Mouse (Mus musculus) midbrain, embryonic 13.5 days (tissue): Measurements from ENCODE around the gene Farsa. TPM values are rescaled to one million over a fixed set of nuclear protein-coding genes. Genes with fewer than 3 reads are reported as not detected.
A peak's percentile ranks its signal among the peaks of the same experiment; 100 is the strongest.
"Not testable (repeated sequence)": the region's sequence is repeated elsewhere in the genome, so short reads cannot be mapped to it uniquely, and the experiment has no call there.

Experiments
- ATAC-seq: fragments of 200-750 bp; cut with Nextera tagmentation; 2 replicates; pipeline ENCODE4 v1.8.0; 2017; ENCODE audit warnings: mild to moderate bottlenecking, moderate TSS enrichment, moderate library complexity
- H3K27ac ChIP-seq: fragments of 300-500 bp; sonication (generic); 2 replicates; pipeline ENCODE4 v1.5.1; 2015; ENCODE audit warnings: inconsistent platforms, mild to moderate bottlenecking, moderate library complexity
- H3K27me3 ChIP-seq: fragments of 300-500 bp; sonication (generic); 2 replicates; pipeline ENCODE4 v1.6.1; 2015; ENCODE audit warnings: mild to moderate bottlenecking, inconsistent platforms
- H3K36me3 ChIP-seq: fragments of 300-500 bp; sonication (generic); 2 replicates; pipeline ENCODE4 v1.6.1; 2015; ENCODE audit warnings: mild to moderate bottlenecking, inconsistent platforms
- H3K4me1 ChIP-seq: fragments of 300-500 bp; sonication (generic); replicated peaks from 2 replicates; pipeline ENCODE4 v1.6.1; 2015; ENCODE audit warnings: inconsistent platforms
- H3K4me2 ChIP-seq: fragments of 300-500 bp; sonication (generic); replicated peaks from 2 replicates; pipeline ENCODE4 v1.6.1; 2015; ENCODE audit warnings: moderate library complexity, mild to moderate bottlenecking, inconsistent platforms
- H3K4me3 ChIP-seq: fragments of 300-500 bp; sonication (generic); replicated peaks from 2 replicates; pipeline ENCODE4 v1.5.1; 2015; ENCODE audit warnings: mild to moderate bottlenecking, inconsistent platforms
- H3K9ac ChIP-seq: fragments of 300-500 bp; sonication (generic); replicated peaks from 2 replicates; pipeline ENCODE4 v1.6.1; 2015; ENCODE audit warnings: mild to moderate bottlenecking, inconsistent platforms
- H3K9me3 ChIP-seq: fragments of 300-500 bp; sonication (generic); 2 replicates; pipeline ENCODE4 v1.6.1; 2016; ENCODE audit warnings: mild to moderate bottlenecking, inconsistent platforms
- WGBS: fragments of 180-500 bp; shearing (Covaris S2); methylation state at CpG from one replicate; pipeline ENCODE4 v1.1.7; 2015; 5-methylcytosine and 5-hydroxymethylcytosine counted together
- polyA plus RNA-seq: library from polyadenylated mRNA; unstranded; fragments of >200 nt; fragmentation: Nextera tagmentation; extraction: Ambion mirVana; gene quantifications from 2 replicates; pipeline ENCODE4 v1.2.1, GENCODE M21; 2015

Gene Farsa
- polyA plus RNA-seq, 1 experiment from 2014 or later: 122 TPM

GRCm38 (mm10) chr8:84892993-84893708 is 36.4 kb downstream of the Farsa start:
- H3K9me3 ChIP-seq: no peaks in the 10 kb centered on the region
- peak overlapping the region; percentile 76 for H3K9ac ChIP-seq
- WGBS: 10% methylated on average over 31 of the region's 31 CpGs
- peaks cover 19% of the 10 kb centered on the region for H3K4me1 ChIP-seq
- H3K4me2 ChIP-seq: peak overlapping the region; percentile 71
- H3K36me3 ChIP-seq: peaks cover 28% of the 10 kb centered on the region
- H3K27me3 ChIP-seq: no peaks in the 10 kb centered on the region
- ATAC-seq: peak; percentile 71
- H3K4me3 ChIP-seq: peak overlapping the region; percentile 57
- H3K27ac ChIP-seq: peak overlapping the region; percentile 10; the same call in 1 of the 2 replicates

- Histone ChIP-seq H3K36me3 (peaks cover 22% of the 10 kb centered on the region), H3K4me1 (peaks cover 19% of the 10 kb centered on the region), H3K4me2 (peak within 1 kb of the TSS; percentile 71), H3K27me3 (no peaks in the 10 kb centered on the region), H3K9me3 (no peaks in the 10 kb centered on the region), H3K4me3 (peak within 1 kb of the TSS; percentile 57), H3K27ac (peak within 1 kb of the TSS; percentile 10; the same call in 1 of the 2 replicates), H3K9ac (peak within 1 kb of the TSS; percentile 76)
- WGBS: under 1% methylated on average over 11 of the region's 11 CpGs
- peak; percentile 99 for ATAC-seq
Observed at GRCm38 (mm10) chr8:84893709-84894134, 36.9 kb downstream of the Farsa start, which contains the start of gene Gcdh. Gcdh (minus strand) TSS chr8:84893921.

GRCm38 (mm10) chr8:84895963-84896362 is 39.2 kb downstream of the Farsa start:
- no peak overlapping the region for H3K4me2 ChIP-seq
- H3K4me1 ChIP-seq: peaks cover 19% of the 10 kb centered on the region
- no peak overlapping the region for H3K4me3 ChIP-seq
- no peak overlapping the region for H3K27ac ChIP-seq
- ATAC-seq: no peak
- no peak overlapping the region for H3K9ac ChIP-seq
- peaks cover 5% of the 10 kb centered on the region; the same call in 1 of the 2 replicates for H3K36me3 ChIP-seq
- H3K27me3 ChIP-seq: peaks cover 11% of the 10 kb centered on the region
- WGBS: 89% methylated on average over 5 of the region's 5 CpGs
- no peaks in the 10 kb centered on the region for H3K9me3 ChIP-seq

GRCm38 (mm10) chr8:84901071-84901470 is 44.3 kb downstream of the Farsa start:
- H3K36me3 ChIP-seq: no peaks in the 10 kb centered on the region
- H3K9ac ChIP-seq: no peak overlapping the region
- WGBS: 56% methylated on average over 4 of the region's 4 CpGs
- H3K27ac ChIP-seq: no peak overlapping the region
- no peak overlapping the region for H3K4me2 ChIP-seq
- H3K27me3 ChIP-seq: peaks cover 43% of the 10 kb centered on the region
- ATAC-seq: no peak
- no peak overlapping the region for H3K4me3 ChIP-seq
- H3K9me3 ChIP-seq: no peaks in the 10 kb centered on the region
- H3K4me1 ChIP-seq: peaks cover 15% of the 10 kb centered on the region

GRCm38 (mm10) chr8:84901752-84902151 is 45.0 kb downstream of the Farsa start, which contains the start of gene Klf1:
Klf1 (plus strand) TSS chr8:84901928.
- Histone ChIP-seq H3K4me3 (peak within 1 kb of the TSS; percentile 46), H3K27me3 (peaks cover 43% of the 10 kb centered on the region), H3K27ac (no peak within 1 kb of the TSS), H3K9me3 (no peaks in the 10 kb centered on the region), H3K4me2 (peak within 1 kb of the TSS; percentile 76), H3K36me3 (no peaks in the 10 kb centered on the region), H3K4me1 (peaks cover 15% of the 10 kb centered on the region), H3K9ac (peak within 1 kb of the TSS; percentile 63)
- 87% methylated on average over 3 of the region's 3 CpGs for WGBS
- ATAC-seq: no peak

GRCm38 (mm10) chr8:84902367-84902919 is 45.7 kb downstream of the Farsa start:
- H3K4me2 ChIP-seq: peak overlapping the region; percentile 76
- 3% methylated on average over 24 of the region's 24 CpGs for WGBS
- peaks cover 43% of the 10 kb centered on the region for H3K27me3 ChIP-seq
- peak overlapping the region; percentile 46 for H3K4me3 ChIP-seq
- H3K36me3 ChIP-seq: no peaks in the 10 kb centered on the region
- no peak; the same call in 1 of the 2 replicates for ATAC-seq
- H3K9me3 ChIP-seq: no peaks in the 10 kb centered on the region
- H3K4me1 ChIP-seq: peaks cover 15% of the 10 kb centered on the region
- peak overlapping the region; percentile 63 for H3K9ac ChIP-seq
- no peak overlapping the region for H3K27ac ChIP-seq

GRCm38 (mm10) chr8:84902920-84903661 is 46.3 kb downstream of the Farsa start:
- Histone ChIP-seq H3K36me3 (no peaks in the 10 kb centered on the region), H3K9me3 (no peaks in the 10 kb centered on the region), H3K27me3 (peaks cover 43% of the 10 kb centered on the region), H3K27ac (no peak overlapping the region), H3K4me2 (peak overlapping the region; percentile 76), H3K9ac (peak overlapping the region; percentile 63), H3K4me3 (peak overlapping the region; percentile 46), H3K4me1 (peaks cover 15% of the 10 kb centered on the region)
- WGBS: under 1% methylated on average over 59 of the region's 68 CpGs
- ATAC-seq: peak; percentile 93

- no peak overlapping the region for H3K4me2 ChIP-seq
- WGBS: 86% methylated on average over 7 of the region's 7 CpGs
- no peak overlapping the region for H3K4me3 ChIP-seq
- no peaks in the 10 kb centered on the region for H3K36me3 ChIP-seq
- no peak overlapping the region for H3K27ac ChIP-seq
- H3K9ac ChIP-seq: no peak overlapping the region
- H3K27me3 ChIP-seq: peaks cover 45% of the 10 kb centered on the region
- H3K4me1 ChIP-seq: peaks cover 26% of the 10 kb centered on the region
- no peaks in the 10 kb centered on the region for H3K9me3 ChIP-seq
- no peak for ATAC-seq
Observed at GRCm38 (mm10) chr8:84904351-84904750, 47.6 kb downstream of the Farsa start.

GRCm38 (mm10) chr8:84907037-84907436 is 50.2 kb downstream of the Farsa start:
- Histone ChIP-seq H3K4me2 (no peak overlapping the region), H3K4me1 (peaks cover 28% of the 10 kb centered on the region), H3K4me3 (no peak overlapping the region), H3K9ac (no peak overlapping the region), H3K27me3 (peaks cover 54% of the 10 kb centered on the region), H3K36me3 (peaks cover 24% of the 10 kb centered on the region), H3K27ac (no peak overlapping the region), H3K9me3 (no peaks in the 10 kb centered on the region)
- WGBS: 93% methylated on average over 9 of the region's 9 CpGs
- ATAC-seq: no peak

GRCm38 (mm10) chr8:84907493-84907892 is 50.7 kb downstream of the Farsa start:
- Histone ChIP-seq H3K27me3 (peaks cover 54% of the 10 kb centered on the region), H3K9me3 (no peaks in the 10 kb centered on the region), H3K27ac (no peak overlapping the region), H3K4me3 (no peak overlapping the region), H3K4me2 (no peak overlapping the region), H3K36me3 (peaks cover 28% of the 10 kb centered on the region), H3K9ac (no peak overlapping the region), H3K4me1 (peaks cover 26% of the 10 kb centered on the region)
- WGBS: 76% methylated on average over 8 of the region's 8 CpGs
- no peak for ATAC-seq

- H3K4me2 ChIP-seq: peak overlapping the region; percentile 56
- H3K4me1 ChIP-seq: peaks cover 26% of the 10 kb centered on the region
- ATAC-seq, H3K9ac ChIP-seq, H3K9me3 ChIP-seq, H3K27ac ChIP-seq: not testable (repeated sequence)
- H3K4me3 ChIP-seq: peak overlapping the region; percentile 37
- peaks cover 54% of the 10 kb centered on the region for H3K27me3 ChIP-seq
- H3K36me3 ChIP-seq: peaks cover 33% of the 10 kb centered on the region
- 25% methylated on average over 7 of the region's 7 CpGs for WGBS
Observed at GRCm38 (mm10) chr8:84907979-84908378, 51.2 kb downstream of the Farsa start.
